Mouse (Mus musculus): ENCODE measurements around the gene Leo1.
"Not testable (repeated sequence)": the region's sequence is repeated elsewhere in the genome, so short reads cannot be mapped to it uniquely, and the experiment has no call there.

The Leo1 gene

DNA sequence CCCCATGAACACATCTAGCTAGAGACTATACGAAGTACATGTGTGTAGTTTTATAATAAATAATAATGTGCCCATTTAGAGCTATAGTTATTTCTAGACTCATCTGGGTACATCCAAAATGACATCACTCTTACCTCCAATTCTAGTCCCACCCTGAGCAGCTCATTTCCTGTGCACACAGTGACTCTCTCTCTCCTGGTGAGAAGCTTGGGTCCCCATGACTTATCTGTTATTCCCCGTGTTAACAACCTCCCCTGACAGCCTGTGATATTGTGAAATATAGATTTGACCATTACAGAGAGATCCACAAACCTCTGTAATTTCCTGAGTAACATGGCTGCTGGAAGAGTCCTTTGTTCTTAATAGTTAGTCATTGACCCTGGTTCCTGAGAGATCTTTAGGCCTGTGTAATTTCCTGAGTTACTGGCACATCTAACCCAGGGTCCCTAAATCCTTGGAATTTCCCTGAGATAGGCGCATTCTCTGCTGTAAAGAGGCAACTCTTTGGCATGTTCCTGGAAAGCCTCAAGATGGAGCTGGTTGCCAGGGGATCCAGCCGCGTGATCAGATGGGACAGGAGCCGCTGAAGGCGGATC lies 15.4 kb upstream of the Leo1 start:
- DNase-seq (ENCODE audit: low read depth, low spot score), result no peak

DNA sequence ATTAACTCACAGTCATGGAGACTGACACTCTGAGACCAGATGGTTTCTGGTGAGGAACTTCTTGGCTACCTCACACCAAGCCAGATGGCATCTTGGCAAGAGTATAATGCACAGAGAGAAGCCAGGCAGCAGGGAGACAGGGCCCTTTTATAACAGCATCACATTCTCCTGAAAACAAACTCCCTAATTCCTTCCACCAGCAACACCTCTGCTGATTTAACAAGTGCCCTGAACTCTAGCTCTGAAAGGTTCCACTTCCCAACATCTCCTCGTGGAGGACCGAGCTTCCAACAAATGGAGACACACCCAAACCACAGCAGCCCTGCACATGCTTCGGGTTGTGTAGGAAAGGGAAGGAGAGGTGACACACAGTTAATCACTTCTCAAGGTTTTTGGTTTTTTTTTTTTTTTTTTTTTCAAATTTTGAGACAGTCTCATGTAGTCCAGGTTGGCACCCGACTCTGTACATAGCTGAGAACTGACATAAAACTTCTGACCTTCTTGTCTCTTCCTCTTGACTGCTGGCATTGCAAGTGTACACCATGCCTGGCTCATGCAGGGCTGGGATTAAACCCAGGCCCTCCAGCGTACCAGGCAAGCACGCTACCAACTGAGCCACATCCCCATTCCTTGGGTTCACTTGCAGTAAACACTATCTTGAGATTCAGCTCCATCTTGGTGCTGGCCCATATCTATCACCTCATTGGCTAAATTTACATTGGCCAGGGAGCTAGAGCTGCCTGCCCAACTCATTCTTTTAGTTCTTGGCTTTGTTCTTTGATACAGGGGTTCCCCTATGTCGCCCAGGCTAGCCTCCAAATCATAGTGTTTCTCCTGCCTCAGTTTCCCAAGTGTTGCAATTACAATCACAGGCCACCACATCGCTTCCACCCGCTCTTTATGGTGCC lies 13.7 kb upstream of the Leo1 start:
- peak; percentile 39 for DNase-seq (ENCODE audit: low read depth, low spot score)

DNA sequence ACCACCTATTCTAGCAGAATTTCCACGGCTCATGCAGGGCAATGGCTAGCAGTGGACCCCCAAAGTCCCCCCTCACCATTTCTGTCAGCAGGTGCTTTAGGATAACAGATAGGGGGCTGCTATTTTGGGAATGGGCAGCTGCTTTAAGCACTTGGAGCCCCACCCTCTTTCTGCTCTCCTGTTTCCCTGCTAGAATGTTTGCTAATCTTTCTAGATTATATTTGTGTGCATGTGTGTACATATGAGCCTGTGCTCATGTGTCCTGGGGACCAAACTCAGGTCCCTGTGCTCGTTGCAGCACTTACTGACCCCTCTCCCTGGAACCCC lies 13.1 kb upstream of the Leo1 start:
- no peak for DNase-seq (ENCODE audit: low read depth, low spot score)

- no peak for DNase-seq (ENCODE audit: low read depth, low spot score)
These were observed 12.3 kb upstream of the Leo1 start for GRCm38 (mm10) chr9:75429040-75429439.

DNA sequence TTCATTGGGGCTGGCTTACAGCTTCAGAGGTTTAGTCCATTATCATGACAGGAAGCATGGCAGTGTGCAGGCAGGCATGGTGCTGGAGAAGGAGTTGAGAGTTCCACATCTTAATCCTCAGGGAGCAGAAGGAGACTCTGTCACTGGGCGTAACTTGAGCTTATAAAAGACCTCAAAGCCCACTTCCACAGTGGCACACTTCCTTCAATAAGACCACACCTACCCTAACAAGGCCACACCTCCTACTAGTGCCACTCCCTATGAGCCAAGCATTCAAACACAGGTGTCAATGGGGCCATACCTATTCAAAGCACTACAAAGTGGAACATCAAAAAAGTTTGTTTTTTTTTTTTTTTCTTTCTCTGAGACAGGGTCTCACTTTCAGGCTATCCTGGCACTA lies 11.7 kb upstream of the Leo1 start:
- no peak for DNase-seq (ENCODE audit: low read depth, low spot score)

DNA sequence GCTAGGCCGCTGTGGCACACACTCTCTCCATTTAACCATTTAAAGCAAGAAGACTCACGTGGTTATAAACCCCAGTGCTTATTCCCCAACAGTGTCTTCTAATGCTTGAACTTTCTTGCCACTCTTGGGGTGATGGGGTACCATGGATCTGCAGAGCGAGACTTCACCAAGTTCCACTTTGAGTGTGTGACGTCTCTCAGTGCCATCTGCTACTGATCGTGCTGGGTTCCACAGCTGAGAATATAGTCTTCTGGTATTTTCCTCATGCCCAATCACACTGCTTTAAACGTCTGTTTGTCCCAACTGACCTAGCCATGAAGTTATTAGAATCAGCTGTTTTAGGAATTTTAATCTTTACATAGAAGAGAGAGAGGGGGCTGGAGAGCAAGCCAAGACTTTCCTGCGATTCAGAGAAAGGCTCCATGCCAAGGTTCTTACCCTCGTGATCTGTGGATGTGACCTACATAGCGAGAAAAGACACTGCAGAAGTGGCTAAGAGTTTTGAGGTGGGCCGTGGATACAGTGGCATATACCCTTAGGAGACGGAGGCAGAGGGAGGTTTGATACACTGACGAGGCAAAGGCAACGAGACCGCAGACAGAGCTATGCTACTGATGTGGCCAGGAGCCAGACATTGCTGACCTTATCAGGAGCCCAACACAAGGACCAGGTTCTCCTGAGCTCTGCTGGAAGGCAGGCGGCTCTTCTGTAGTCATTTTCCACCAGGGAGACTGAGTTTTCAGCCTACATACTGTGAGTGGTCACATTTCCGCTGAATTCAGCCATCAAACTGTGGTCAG lies 10.3 kb upstream of the Leo1 start:
- DNase-seq (ENCODE audit: low read depth, low spot score), result no peak

GRCm38 (mm10) chr9:75432694-75433093 lies 8.6 kb upstream of the Leo1 start:
- no peak for DNase-seq (ENCODE audit: low read depth, low spot score)

GRCm38 (mm10) chr9:75434172-75434793 lies 7.0 kb upstream of the Leo1 start:
- no peak for DNase-seq (ENCODE audit: low read depth, low spot score)

DNA sequence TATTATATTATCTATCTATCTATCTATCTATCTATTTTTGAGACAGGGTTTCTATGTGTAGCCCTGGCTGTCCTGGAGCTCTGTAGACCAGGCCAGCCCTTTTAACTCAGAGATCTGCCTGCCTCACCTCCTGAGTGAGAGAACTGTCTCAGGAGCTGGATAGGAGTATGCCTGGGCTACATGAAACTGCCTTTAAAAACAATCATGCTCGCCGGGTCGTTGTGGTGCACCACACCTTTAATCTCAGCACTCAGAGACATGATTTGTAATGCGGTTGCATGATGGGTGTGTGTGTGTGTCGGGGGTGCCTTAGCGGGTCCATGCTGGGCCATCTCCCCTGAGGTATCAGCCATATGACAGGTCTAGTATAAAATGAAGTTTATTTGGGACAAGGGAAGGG lies 6.5 kb upstream of the Leo1 start:
- DNase-seq (ENCODE audit: low read depth, low spot score), result no peak

GRCm38 (mm10) chr9:75435291-75435690 lies 6.0 kb upstream of the Leo1 start:
- no peak for DNase-seq (ENCODE audit: low read depth, low spot score)

- DNase-seq (ENCODE audit: low read depth, low spot score), result no peak
These were observed 5.4 kb upstream of the Leo1 start for GRCm38 (mm10) chr9:75435918-75436317.

GRCm38 (mm10) chr9:75437653-75438385 lies 3.5 kb upstream of the Leo1 start:
- DNase-seq (ENCODE audit: low read depth, low spot score), result no peak

- no peak for DNase-seq (ENCODE audit: low read depth, low spot score)
These were observed 387 bp downstream of the Leo1 start for GRCm38 (mm10) chr9:75441691-75442131.

DNA sequence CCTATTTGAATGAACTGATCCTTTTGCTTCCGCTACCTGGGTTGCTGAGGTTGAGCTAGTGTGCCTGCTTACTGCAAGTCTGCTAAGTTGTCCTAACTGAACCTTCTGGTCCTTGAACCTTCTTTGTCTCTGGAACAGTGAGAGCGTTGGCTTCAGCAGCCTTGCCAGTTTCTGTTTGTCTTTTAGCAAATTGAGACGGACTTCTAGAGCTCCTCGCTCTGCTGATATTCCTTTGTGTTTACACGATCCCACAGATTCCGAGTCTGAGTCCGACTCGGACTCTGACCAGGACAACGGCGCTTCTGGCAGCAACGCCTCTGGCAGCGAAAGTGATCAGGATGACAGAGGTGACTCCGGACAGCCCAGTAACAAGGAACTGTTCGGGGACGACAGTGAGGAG lies 3.7 kb downstream of the Leo1 start:
- no peak for DNase-seq (ENCODE audit: low read depth, low spot score)

GRCm38 (mm10) chr9:75446574-75446973 lies 5.2 kb downstream of the Leo1 start:
- not testable (repeated sequence) for DNase-seq (ENCODE audit: low read depth, low spot score)

DNA sequence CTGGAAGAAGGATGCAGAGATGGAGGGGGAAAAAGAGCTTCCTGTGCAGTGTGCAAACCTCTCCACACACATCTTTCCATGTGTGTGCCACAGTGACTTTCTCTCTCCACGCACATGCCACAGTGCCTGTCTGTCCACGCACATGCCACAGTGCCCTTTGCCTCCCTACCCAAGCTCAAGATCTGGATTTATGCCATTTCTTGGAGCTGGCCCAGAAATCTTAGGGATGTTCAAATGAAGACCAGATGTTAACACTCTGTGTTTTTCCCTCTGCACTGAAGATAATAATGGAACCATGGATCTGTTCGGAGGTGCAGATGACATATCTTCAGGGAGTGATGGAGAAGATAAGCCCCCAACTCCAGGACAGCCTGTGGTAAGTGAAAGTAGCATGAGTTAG lies 6.7 kb downstream of the Leo1 start:
- no peak for DNase-seq (ENCODE audit: low read depth, low spot score)

DNA sequence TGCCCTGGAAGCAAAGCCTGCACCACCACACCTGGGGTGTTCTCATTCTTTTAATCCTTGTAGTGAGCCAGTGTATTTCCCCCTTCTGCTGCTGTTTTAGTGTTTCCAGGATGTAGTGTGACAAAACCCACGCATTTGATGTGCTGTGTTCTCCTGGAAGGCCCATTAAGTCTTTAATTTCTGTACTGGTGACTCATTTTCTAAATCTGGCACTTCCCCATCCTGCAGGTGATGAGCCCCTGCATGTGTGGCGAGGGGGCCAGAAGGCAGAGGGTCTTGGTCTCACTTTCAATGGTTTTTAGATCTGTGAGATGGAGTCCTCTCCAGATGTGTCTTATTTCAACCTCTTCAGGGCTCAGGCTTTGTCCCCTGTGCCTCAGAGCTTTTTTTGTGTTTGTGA lies 12.7 kb downstream of the Leo1 start:
- no peak for DNase-seq (ENCODE audit: low read depth, low spot score)

GRCm38 (mm10) chr9:75455684-75456083 lies 14.4 kb downstream of the Leo1 start:
- no peak for DNase-seq (ENCODE audit: low read depth, low spot score)

GRCm38 (mm10) chr9:75463050-75463660 lies 21.8 kb downstream of the Leo1 start:
- no peak for DNase-seq (ENCODE audit: low read depth, low spot score)

DNA sequence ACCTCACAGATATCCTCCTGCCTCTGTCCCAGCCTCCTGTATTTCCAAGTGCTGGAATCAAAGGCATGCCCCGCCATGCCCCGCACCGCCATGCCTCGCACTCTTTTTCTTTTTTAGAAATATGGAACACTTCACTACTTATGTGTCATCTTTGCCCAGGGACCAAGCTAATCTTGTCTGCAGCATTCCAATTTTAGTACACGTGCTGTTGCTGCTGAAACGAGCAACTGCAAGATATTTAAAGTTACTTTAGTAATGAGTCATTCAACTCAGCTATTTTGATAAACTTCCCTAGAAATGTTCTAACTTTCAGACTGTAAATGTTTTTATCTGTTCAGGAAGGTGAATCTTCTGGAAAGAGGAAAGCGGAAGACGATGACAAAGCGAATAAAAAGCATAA lies 24.5 kb downstream of the Leo1 start:
- peak; percentile 75 for DNase-seq (ENCODE audit: low read depth, low spot score)

DNA sequence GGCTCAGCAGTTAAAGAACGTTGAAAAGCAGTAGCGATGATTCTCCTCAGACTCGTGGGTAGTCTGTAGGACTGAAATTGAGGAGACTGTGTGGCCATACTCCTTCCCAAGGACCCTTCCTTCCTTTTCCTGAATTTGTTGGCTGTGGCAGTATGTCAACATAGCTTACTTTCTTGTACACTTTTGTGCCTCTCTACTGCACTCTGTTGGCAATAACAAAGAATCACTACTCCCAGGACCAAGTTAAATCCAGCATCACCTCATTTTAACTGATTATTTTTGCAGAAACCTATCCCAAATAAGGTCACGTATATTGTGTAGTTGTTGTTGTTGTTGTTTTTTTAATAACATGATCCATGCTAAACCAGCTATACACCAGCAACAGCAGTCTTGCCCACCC lies 25.3 kb downstream of the Leo1 start:
- no peak for DNase-seq (ENCODE audit: low read depth, low spot score)

All from telencephalon, adult 2 months (tissue).